Mouse (Mus musculus): Measurements from ENCODE around the gene Efna5. TPM values are rescaled to one million over a fixed set of nuclear protein-coding genes. Genes with fewer than 3 reads are reported as not detected.

Efna5 gene
- polyA plus RNA-seq, 1 experiment from 2014 or later = 22.4 TPM

DNA sequence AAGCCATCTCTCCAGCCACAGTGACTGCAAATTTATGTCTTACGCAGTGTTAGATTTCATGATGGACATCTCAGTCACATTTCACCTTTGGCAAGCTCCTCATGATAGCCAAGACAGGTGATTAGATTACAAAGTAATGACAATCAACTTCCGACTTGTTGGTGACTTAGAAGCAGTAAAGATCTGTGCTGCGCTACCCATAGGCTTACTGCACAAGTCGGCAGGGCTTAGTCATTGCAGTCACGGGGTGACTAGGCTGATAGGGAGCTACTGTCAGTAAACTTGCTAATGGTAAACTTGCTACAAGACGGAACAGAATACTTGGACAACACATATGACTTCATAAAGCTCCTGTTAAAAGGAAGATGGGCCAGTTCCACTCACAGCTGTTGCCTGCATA, 136.9 kb downstream of the Efna5 start:
- no peak for ATAC-seq (replicated peaks; ENCODE audit: insufficient number of reproducible peaks, insufficient read depth, low FRiP score, low read depth)
- Histone ChIP-seq H3K9ac (no peak overlapping the region), H3K36me3 (no peaks in the 10 kb centered on the region), H3K27me3 (no peaks in the 10 kb centered on the region), H3K4me2 (no peak overlapping the region), H3K4me3 (no peak overlapping the region), H3K27ac (no peak overlapping the region), H3K4me1 (replicated peaks) (peaks cover 18% of the 10 kb centered on the region), H3K9me3 (replicated peaks) (no peaks in the 10 kb centered on the region)
- WGBS = 65% methylated on average over 6 of the region's 6 CpGs

DNA sequence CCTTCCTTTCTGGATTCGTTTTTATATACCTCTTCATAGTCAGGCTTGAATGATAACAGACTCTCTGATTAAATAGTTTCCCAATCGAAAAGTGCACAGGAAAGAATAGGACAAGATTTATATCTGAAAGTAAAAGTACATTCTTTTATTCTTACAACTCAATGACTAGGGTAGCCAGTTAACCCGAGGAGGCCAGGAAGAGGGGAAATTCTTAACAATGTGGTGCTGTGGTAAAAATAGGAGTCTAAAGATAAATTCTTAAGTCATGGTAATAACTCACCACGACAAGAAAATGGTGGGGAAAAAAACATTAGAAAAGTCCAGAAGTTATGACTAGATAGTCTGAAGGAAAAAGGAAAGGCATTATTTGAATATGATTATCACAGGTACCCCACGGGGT, 139.4 kb downstream of the Efna5 start:
- H3K4me3 ChIP-seq = no peak overlapping the region
- H3K27ac ChIP-seq = no peak overlapping the region
- H3K9ac ChIP-seq = no peak overlapping the region
- 36% methylated on average over 5 of the region's 5 CpGs for WGBS
- H3K27me3 ChIP-seq = no peaks in the 10 kb centered on the region
- H3K4me1 ChIP-seq (replicated peaks) = peaks cover 12% of the 10 kb centered on the region; the same call in 1 of the 2 replicates
- ATAC-seq (replicated peaks; ENCODE audit: insufficient number of reproducible peaks, insufficient read depth, low FRiP score, low read depth) = no peak
- no peaks in the 10 kb centered on the region for H3K36me3 ChIP-seq
- no peak overlapping the region for H3K4me2 ChIP-seq
- H3K9me3 ChIP-seq (replicated peaks) = no peaks in the 10 kb centered on the region

DNA sequence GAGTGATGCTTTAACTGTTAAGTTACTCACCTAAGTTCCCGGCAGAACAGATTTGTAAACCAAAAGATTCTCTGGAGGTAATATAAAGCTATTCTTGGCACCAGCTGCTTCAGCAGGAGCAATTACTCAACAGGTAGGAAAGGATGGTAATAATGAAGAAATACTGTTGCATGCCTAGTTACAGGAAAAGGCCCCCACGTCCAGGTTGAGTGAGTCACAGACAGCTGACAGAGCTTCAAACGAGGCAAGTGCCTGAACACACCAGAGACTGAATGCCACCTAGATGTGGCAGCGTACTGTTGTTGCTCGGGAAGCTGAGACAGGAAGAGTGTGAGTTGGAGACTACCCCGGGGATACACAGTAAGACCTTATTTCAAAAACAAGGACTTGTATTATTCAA, 140.1 kb downstream of the Efna5 start:
- H3K36me3 ChIP-seq = no peaks in the 10 kb centered on the region
- H3K27me3 ChIP-seq = no peaks in the 10 kb centered on the region
- H3K4me1 ChIP-seq (replicated peaks) = peaks cover 13% of the 10 kb centered on the region; the same call in 1 of the 2 replicates
- H3K9me3 ChIP-seq (replicated peaks) = no peaks in the 10 kb centered on the region
- 66% methylated on average over 6 of the region's 6 CpGs for WGBS
- H3K9ac ChIP-seq = no peak overlapping the region
- H3K27ac ChIP-seq = no peak overlapping the region
- no peak overlapping the region for H3K4me3 ChIP-seq
- no peak for ATAC-seq (replicated peaks; ENCODE audit: insufficient number of reproducible peaks, insufficient read depth, low FRiP score, low read depth)
- no peak overlapping the region for H3K4me2 ChIP-seq

DNA sequence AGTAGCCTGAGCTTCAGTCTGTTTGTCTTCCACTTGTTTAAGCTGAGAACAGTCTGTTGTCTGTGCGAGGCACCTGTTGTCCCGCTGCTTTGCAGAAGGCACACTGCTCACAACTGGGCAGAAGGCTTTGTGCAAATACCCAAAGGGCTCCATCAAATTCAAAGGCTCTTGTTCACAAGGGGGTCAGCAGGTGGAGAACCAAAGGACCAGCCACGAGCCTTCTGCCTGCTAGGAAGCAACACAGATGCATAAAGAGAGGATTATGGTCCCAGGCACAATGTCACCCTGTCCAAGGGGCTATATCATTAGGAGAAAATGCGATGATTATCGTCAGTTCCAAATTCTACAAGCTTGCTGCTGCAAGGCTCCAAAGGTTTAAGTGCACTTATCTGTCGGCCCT, 141.1 kb downstream of the Efna5 start:
- peaks cover 22% of the 10 kb centered on the region for H3K4me1 ChIP-seq (replicated peaks)
- H3K9ac ChIP-seq = no peak overlapping the region
- 87% methylated on average over 6 of the region's 6 CpGs for WGBS
- H3K27me3 ChIP-seq = no peaks in the 10 kb centered on the region
- no peak for ATAC-seq (replicated peaks; ENCODE audit: insufficient number of reproducible peaks, insufficient read depth, low FRiP score, low read depth)
- H3K27ac ChIP-seq = no peak overlapping the region
- H3K36me3 ChIP-seq = no peaks in the 10 kb centered on the region
- H3K4me2 ChIP-seq = no peak overlapping the region
- H3K9me3 ChIP-seq (replicated peaks) = no peaks in the 10 kb centered on the region
- no peak overlapping the region for H3K4me3 ChIP-seq

DNA sequence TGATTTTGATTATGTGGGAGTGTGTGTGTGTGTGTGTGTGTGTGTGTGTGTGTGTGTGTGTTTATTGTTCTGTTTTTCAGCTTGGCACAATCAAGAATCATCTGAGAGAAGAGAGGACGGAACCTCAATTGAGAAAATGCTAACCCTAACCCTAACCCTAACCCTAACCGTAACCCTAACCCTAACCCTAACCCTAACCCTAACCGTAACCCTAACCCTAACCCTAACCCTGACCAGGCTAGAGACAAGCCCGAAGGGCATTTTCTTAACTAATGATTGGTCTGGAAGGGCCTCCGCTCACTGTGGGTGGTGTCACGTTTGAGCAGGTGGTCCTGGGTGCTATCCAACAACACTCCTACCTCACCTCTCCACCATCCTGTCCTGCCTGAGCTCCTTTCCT, 143.7 kb downstream of the Efna5 start:
- 0 out of 2 replicates have a peak, but pooled peaks have one; percentile 43 for ATAC-seq (replicated peaks; ENCODE audit: insufficient number of reproducible peaks, insufficient read depth, low FRiP score, low read depth)
- H3K4me2 ChIP-seq = no peak overlapping the region

DNA sequence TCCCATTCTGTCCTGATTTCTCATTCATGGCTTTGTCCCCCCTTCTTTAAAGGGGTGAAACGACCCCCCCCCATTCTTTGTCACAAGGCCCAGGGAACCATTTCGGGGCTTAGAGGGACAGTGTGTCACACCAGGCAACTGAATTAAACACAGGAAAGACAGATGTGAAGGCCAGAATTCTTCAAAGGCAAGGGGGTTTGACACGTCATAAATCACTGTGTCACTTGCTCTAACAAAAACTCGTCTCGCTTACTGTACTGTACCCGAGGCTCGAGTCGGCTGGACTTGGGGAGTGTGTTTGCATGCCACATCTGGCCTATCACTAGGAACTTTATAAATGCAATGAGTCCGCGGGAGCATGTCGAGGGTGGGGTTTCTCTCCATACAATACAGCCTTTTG, 145.2 kb downstream of the Efna5 start:
- no peak overlapping the region for H3K4me2 ChIP-seq
- no peak for ATAC-seq (replicated peaks; ENCODE audit: insufficient number of reproducible peaks, insufficient read depth, low FRiP score, low read depth)

More for the DNA sequence above, 143.7 kb downstream of the Efna5 start:
- WGBS = 96% methylated on average over 6 of the region's 6 CpGs
- H3K4me1 ChIP-seq (replicated peaks) = peaks cover 28% of the 10 kb centered on the region
- H3K4me3 ChIP-seq = no peak overlapping the region
- H3K36me3 ChIP-seq = no peaks in the 10 kb centered on the region
- H3K27me3 ChIP-seq = no peaks in the 10 kb centered on the region
- no peaks in the 10 kb centered on the region for H3K9me3 ChIP-seq (replicated peaks)
- H3K27ac ChIP-seq = no peak overlapping the region
- no peak overlapping the region for H3K9ac ChIP-seq

DNA sequence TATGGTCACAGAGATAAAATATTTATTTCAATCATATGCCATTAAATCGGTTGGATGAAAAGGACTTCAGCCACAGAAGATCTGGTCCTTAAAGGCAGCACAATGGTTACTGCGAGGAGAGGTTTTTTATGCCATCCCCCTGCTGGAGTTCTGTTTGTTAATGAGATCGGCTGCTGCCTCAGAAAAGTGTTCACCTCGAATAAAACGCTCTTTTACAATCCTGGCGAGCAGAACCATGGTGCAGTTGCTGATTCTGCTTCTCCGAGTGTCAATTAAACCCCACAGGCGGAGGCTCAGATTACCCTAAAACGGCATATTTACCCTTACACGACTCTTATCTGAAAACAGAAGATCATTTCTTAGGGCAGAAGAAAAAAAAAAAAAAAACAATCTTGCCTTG, 146.2 kb downstream of the Efna5 start:
- Histone ChIP-seq H3K9me3 (replicated peaks) (no peaks in the 10 kb centered on the region), H3K36me3 (no peaks in the 10 kb centered on the region), H3K4me3 (no peak overlapping the region), H3K9ac (no peak overlapping the region), H3K4me1 (replicated peaks) (peaks cover 34% of the 10 kb centered on the region), H3K27ac (no peak overlapping the region), H3K4me2 (0 out of 2 replicates have a peak overlapping the region, but pooled peaks have one; percentile 25), H3K27me3 (no peaks in the 10 kb centered on the region)
- WGBS = 34% methylated on average over 10 of the region's 10 CpGs
- ATAC-seq (replicated peaks; ENCODE audit: insufficient number of reproducible peaks, insufficient read depth, low FRiP score, low read depth) = no peak

More for the DNA sequence above, 145.2 kb downstream of the Efna5 start:
- H3K27ac ChIP-seq = no peak overlapping the region
- no peak overlapping the region for H3K4me3 ChIP-seq
- no peak overlapping the region for H3K9ac ChIP-seq
- H3K9me3 ChIP-seq (replicated peaks) = no peaks in the 10 kb centered on the region
- 37% methylated on average over 11 of the region's 11 CpGs for WGBS
- peaks cover 23% of the 10 kb centered on the region for H3K4me1 ChIP-seq (replicated peaks)
- no peaks in the 10 kb centered on the region for H3K36me3 ChIP-seq
- H3K27me3 ChIP-seq = no peaks in the 10 kb centered on the region

DNA sequence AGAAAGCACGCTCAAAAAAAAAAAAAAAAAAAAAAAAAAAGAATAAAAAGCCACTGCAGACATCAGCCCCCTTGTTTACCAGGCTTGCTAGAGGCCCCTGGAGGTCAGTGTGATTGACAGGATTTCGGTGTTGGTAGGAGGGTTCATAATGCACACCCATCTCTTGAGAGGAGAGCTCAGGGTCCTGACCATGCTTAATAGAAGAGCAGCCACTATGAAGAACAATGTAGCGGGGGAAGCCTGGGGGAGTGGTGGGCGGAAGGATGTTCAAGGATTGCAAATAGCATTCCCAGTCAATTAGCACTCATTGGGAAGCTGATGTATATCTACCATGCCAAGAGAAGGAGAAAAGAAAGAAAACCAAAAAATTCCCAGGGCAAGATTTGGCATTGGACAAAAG, 147.1 kb downstream of the Efna5 start:
- Histone ChIP-seq H3K27ac (no peak overlapping the region), H3K9me3 (replicated peaks) (no peaks in the 10 kb centered on the region), H3K4me3 (no peak overlapping the region), H3K27me3 (no peaks in the 10 kb centered on the region), H3K9ac (no peak overlapping the region), H3K4me2 (no peak overlapping the region), H3K4me1 (replicated peaks) (peaks cover 41% of the 10 kb centered on the region), H3K36me3 (no peaks in the 10 kb centered on the region)
- ATAC-seq (replicated peaks; ENCODE audit: insufficient number of reproducible peaks, insufficient read depth, low FRiP score, low read depth) = no peak
- WGBS = 65% methylated on average over 4 of the region's 4 CpGs

DNA sequence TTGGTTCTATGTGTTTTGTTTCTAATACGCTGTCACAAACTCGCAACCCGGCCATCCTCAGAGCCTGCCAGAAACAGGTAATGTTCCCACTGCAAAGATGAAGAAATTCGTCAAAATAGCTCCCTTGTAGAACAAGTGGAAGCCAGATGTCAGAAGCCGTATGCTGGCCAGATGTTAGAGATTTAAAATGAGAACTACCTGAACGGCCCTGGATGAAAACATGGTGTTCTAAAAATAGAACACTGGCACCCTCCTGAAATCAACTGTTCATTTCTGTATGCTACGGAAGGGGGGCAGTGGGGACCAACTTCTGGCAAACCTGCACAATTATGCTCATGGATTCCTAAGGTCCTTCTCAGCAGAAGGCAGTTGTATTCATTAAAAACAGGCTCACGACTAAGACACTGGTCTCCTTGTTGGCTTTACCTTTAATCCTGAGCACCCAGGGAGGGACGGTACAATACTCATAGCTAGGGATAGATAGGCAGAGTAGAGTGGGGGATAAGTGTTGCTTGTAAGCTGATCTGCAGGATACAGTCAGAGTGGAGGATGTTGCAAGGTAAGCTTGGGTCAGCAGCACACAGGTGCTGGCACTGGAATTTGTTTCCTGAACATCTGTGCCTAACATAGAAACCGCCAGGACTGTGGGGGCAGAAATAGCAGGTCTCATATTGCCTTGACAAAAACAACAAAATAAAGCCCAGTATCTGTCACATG, 151.2 kb downstream of the Efna5 start:
- Histone ChIP-seq H3K4me2 (peak overlapping the region; percentile 23; the same call in 1 of the 2 replicates), H3K4me3 (no peak overlapping the region), H3K9ac (no peak overlapping the region), H3K4me1 (replicated peaks) (peaks cover 35% of the 10 kb centered on the region), H3K36me3 (no peaks in the 10 kb centered on the region), H3K9me3 (replicated peaks) (no peaks in the 10 kb centered on the region), H3K27ac (peak overlapping the region; percentile 28; the same call in 1 of the 2 replicates), H3K27me3 (no peaks in the 10 kb centered on the region)
- ATAC-seq (replicated peaks; ENCODE audit: insufficient number of reproducible peaks, insufficient read depth, low FRiP score, low read depth) = no peak
- 51% methylated on average over 10 of the region's 10 CpGs for WGBS

DNA sequence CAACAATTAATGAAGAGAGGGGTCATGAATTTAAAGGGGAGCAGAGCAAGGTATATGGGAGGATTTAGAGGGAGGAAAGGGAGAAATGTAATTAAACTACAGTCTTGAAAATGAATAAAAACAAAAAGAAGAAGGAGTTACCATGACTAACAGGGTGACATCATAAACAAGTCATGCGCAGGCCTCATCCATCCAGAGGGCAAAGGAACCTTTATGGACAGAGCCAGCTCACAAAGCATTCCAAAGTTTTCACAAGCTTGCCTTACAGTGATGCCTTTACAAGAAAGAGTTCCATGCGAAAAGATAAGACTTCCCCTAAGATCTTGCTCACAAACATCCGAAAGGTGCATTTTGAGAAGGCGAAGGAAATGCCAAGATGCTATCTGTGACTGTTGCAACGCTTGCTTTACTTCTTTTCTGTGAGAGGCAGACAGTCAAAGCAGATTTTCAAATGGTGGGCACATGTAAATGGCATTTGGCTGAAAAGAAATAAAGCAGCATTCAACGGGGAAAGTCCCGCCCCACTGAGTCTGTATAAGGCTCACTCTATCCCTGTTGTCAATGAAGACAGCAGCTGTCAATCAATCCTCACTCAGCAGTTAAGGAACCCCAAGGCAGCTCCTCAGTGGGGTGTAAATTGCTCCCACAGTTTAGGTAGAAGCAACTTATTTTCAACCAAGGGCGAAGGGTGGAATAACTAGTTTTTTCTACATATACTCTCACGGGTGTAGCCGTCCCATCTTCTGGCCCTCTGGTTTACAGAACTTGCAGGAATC, 152.8 kb downstream of the Efna5 start:
- Histone ChIP-seq H3K9me3 (replicated peaks) (no peaks in the 10 kb centered on the region), H3K27ac (no peak overlapping the region), H3K27me3 (no peaks in the 10 kb centered on the region), H3K4me1 (replicated peaks) (peaks cover 28% of the 10 kb centered on the region), H3K4me3 (no peak overlapping the region), H3K4me2 (no peak overlapping the region), H3K36me3 (no peaks in the 10 kb centered on the region), H3K9ac (no peak overlapping the region)
- no peak for ATAC-seq (replicated peaks; ENCODE audit: insufficient number of reproducible peaks, insufficient read depth, low FRiP score, low read depth)
- 67% methylated on average over 10 of the region's 10 CpGs for WGBS

DNA sequence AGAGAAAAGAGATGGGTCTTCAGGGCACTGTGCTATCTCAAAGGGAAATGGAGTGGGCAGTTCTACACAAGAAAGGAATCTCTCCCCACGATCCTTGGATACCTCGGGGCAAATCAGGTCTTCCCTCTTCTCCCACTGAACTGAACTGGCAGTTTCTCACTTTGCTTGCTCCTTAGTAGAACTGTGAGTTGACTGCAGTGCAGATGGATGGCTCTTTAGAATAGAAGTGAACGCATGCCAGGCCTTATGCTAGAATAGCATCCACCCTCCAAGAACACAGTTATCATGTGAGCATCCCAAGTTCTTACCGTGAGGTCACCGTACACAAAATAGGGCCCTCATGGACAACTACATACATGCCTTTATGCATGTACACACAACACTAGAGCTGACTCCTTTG, 155.0 kb downstream of the Efna5 start:
- Histone ChIP-seq H3K4me1 (replicated peaks) (peaks cover 40% of the 10 kb centered on the region), H3K27me3 (no peaks in the 10 kb centered on the region)

More for the DNA sequence above, 155.0 kb downstream of the Efna5 start:
- no peak for ATAC-seq (replicated peaks; ENCODE audit: insufficient number of reproducible peaks, insufficient read depth, low FRiP score, low read depth)
- Histone ChIP-seq H3K4me3 (no peak overlapping the region), H3K9me3 (replicated peaks) (no peaks in the 10 kb centered on the region), H3K27ac (no peak overlapping the region), H3K4me2 (no peak overlapping the region), H3K36me3 (no peaks in the 10 kb centered on the region), H3K9ac (no peak overlapping the region)
- 64% methylated on average over 5 of the region's 5 CpGs for WGBS
